Mouse (Mus musculus) macrophage (primary cell): ENCODE measurements around the gene Cd163l1. TPM values are rescaled to one million over a fixed set of nuclear protein-coding genes. Genes with fewer than 3 reads are reported as not detected.

Experiments
- H3K27ac ChIP-seq: fragments of 350-480 bp; formaldehyde crosslinking; 2 replicates; pipeline ENCODE4 v1.9.0; 2021
- H3K36me3 ChIP-seq: fragments of 350-480 bp; formaldehyde crosslinking; 2 replicates; pipeline ENCODE4 v1.9.0; 2021; ENCODE audit errors: inconsistent target
- H3K4me3 ChIP-seq: fragments of 350-480 bp; formaldehyde crosslinking; 2 replicates; pipeline ENCODE4 v1.9.0; 2021; ENCODE audit errors: inconsistent target
- H3K79me2 ChIP-seq: fragments of 350-480 bp; formaldehyde crosslinking; 2 replicates; pipeline ENCODE4 v1.9.0; 2021; ENCODE audit errors: inconsistent target
- WGBS: methylation state at CpG from one replicate; pipeline ENCODE4 v1.1.7; 2026; ENCODE audit warnings: inconsistent platforms; ENCODE audit not compliant: missing documents; 5-methylcytosine and 5-hydroxymethylcytosine counted together
- polyA plus RNA-seq: library from polyadenylated mRNA; stranded (reverse); fragments of 250-400 nt; gene quantifications from 3 replicates; pipeline ENCODE4 v1.2.4, GENCODE M21; 2018; ENCODE audit warnings: inconsistent platforms

The Cd163l1 gene
- polyA plus RNA-seq, 1 experiment from 2014 or later = not detected

DNA sequence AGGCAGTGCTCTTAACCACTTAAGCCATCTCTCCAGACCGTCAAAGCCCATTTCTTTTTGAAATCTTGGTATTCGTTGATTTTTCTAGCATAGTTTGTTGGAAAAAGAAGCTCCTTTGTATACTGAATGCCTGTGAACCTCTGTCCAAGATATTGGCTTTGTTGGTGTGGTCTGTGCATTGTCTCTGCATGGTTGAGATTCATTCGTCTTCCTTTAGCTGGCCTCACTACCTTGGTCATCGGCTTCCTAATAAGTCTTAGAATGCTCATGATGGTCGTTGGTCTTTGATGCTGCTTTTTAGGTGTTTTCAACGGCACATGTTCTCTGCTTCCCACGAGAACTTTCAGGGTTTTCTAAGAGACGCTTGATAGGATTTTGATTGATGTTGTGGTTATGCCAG is 22.1 kb upstream of the Cd163l1 start:
- Histone ChIP-seq H3K36me3 (no peaks in the 10 kb centered on the region), H3K4me3 (no peak overlapping the region), H3K27ac (no peak overlapping the region), H3K79me2 (no peaks in the 10 kb centered on the region)
- WGBS = 73% methylated on average over 8 of the region's 8 CpGs

- no peak overlapping the region for H3K4me3 ChIP-seq
- H3K36me3 ChIP-seq = no peaks in the 10 kb centered on the region
These were observed 17.0 kb upstream of the Cd163l1 start for GRCm38 (mm10) chr7:140201090-140201489.

GRCm38 (mm10) chr7:140205864-140206263 is 12.2 kb upstream of the Cd163l1 start, which contains the start of gene Olfr524:
TSS of gene Olfr524 (minus strand) at chr7:140205964.
- Histone ChIP-seq H3K4me3 (no peak within 1 kb of the TSS), H3K36me3 (no peaks in the 10 kb centered on the region), H3K79me2 (no peaks in the 10 kb centered on the region), H3K27ac (no peak within 1 kb of the TSS)

More at GRCm38 (mm10) chr7:140201090-140201489, 17.0 kb upstream of the Cd163l1 start:
- no peaks in the 10 kb centered on the region for H3K79me2 ChIP-seq
- 91% methylated on average over 4 of the region's 4 CpGs for WGBS
- H3K27ac ChIP-seq = no peak overlapping the region

DNA sequence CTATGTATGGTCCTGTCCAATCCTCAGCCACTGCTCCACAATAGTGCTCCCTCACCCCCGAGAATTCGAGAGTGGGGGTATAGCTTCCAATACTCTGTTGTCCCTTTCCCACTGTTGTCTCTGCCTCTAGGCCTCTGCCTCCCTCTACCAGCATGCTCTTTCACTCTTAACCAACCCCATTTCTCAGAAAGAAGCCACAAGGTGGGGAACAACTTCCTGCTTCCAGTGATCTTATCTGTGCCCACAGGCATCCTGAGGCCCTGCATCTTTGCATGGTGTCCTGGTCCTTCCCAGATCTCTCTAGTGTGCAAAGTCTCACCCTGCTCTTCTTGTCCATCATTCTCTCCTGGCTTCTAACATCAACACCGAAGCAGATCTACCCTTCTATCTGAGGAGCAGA is 11.2 kb upstream of the Cd163l1 start:
- Histone ChIP-seq H3K79me2 (no peaks in the 10 kb centered on the region), H3K27ac (no peak overlapping the region), H3K4me3 (no peak overlapping the region), H3K36me3 (no peaks in the 10 kb centered on the region)
- 65% methylated on average over 3 of the region's 3 CpGs for WGBS

GRCm38 (mm10) chr7:140208153-140208552 is 9.9 kb upstream of the Cd163l1 start:
- no peak overlapping the region for H3K4me3 ChIP-seq
- no peaks in the 10 kb centered on the region for H3K79me2 ChIP-seq
- H3K27ac ChIP-seq = no peak overlapping the region
- H3K36me3 ChIP-seq = no peaks in the 10 kb centered on the region
- WGBS = 10% methylated on average over 8 of the region's 8 CpGs

- WGBS = 85% methylated on average over 2 of the region's 3 CpGs
- Histone ChIP-seq H3K4me3 (no peak overlapping the region), H3K36me3 (no peaks in the 10 kb centered on the region), H3K27ac (no peak overlapping the region), H3K79me2 (no peaks in the 10 kb centered on the region)
These were observed 9.4 kb upstream of the Cd163l1 start for GRCm38 (mm10) chr7:140208677-140209076.

DNA sequence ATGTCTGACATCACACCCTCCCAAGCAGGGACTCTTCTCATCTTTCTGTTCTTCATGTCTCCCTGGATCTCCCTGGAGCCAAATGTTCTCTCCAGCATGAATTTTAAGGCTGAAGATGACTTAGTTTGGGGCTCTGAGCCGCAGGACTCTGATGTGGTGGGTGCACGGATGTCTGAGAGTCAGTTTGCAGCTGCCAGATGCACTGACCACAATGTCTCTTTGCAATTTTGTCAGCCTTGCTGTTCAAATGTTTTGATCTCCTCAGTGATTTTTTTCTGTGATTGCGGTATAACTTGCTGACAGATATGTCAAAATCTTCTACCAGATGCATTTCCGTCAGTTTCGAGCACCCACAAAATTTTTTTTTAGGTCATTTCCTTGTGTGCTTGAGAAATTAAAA is 4.2 kb upstream of the Cd163l1 start:
- Histone ChIP-seq H3K4me3 (no peak overlapping the region), H3K27ac (no peak overlapping the region), H3K79me2 (no peaks in the 10 kb centered on the region), H3K36me3 (no peaks in the 10 kb centered on the region)
- WGBS = 72% methylated on average over 5 of the region's 5 CpGs

- no peak overlapping the region for H3K27ac ChIP-seq
- 13% methylated on average over 1 of the region's 1 CpGs for WGBS
- no peaks in the 10 kb centered on the region for H3K79me2 ChIP-seq
- H3K4me3 ChIP-seq = no peak overlapping the region
- no peaks in the 10 kb centered on the region for H3K36me3 ChIP-seq
These were observed 1.2 kb downstream of the Cd163l1 start for GRCm38 (mm10) chr7:140219268-140219667.

GRCm38 (mm10) chr7:140220375-140220774 is 2.3 kb downstream of the Cd163l1 start:
- WGBS = 83% methylated on average over 4 of the region's 4 CpGs
- Histone ChIP-seq H3K79me2 (no peaks in the 10 kb centered on the region), H3K27ac (no peak overlapping the region), H3K4me3 (no peak overlapping the region), H3K36me3 (no peaks in the 10 kb centered on the region)

GRCm38 (mm10) chr7:140224209-140224608 is 6.1 kb downstream of the Cd163l1 start:
- H3K79me2 ChIP-seq = no peaks in the 10 kb centered on the region
- no peak overlapping the region for H3K27ac ChIP-seq
- no peak overlapping the region for H3K4me3 ChIP-seq
- 88% methylated on average over 13 of the region's 13 CpGs for WGBS
- H3K36me3 ChIP-seq = no peaks in the 10 kb centered on the region

GRCm38 (mm10) chr7:140228476-140228875 is 10.4 kb downstream of the Cd163l1 start:
- no peaks in the 10 kb centered on the region for H3K36me3 ChIP-seq
- no peaks in the 10 kb centered on the region for H3K79me2 ChIP-seq
- H3K27ac ChIP-seq = no peak overlapping the region
- WGBS = 80% methylated on average over 13 of the region's 13 CpGs
- no peak overlapping the region for H3K4me3 ChIP-seq

DNA sequence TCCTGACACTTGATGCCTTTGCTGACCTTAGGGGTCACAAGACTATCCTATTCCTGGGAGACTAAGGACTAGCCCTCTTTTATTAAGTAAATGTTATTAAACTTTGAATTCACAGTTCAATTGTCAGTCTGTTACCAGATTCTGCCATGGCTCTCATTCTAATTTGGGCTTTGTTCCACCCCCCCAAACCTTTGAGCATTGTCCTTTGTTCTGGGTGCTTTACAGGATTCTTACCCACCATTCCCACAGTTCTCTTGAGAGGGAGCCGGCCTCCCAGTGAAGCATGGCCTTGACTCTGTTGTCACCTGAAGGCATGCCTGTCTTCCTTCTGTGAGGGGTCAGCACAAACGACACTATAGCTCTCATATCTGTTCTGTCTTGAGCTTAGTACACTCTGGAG is 13.0 kb downstream of the Cd163l1 start:
- Histone ChIP-seq H3K79me2 (no peaks in the 10 kb centered on the region), H3K27ac (no peak overlapping the region)
- 89% methylated on average over 2 of the region's 2 CpGs for WGBS

DNA sequence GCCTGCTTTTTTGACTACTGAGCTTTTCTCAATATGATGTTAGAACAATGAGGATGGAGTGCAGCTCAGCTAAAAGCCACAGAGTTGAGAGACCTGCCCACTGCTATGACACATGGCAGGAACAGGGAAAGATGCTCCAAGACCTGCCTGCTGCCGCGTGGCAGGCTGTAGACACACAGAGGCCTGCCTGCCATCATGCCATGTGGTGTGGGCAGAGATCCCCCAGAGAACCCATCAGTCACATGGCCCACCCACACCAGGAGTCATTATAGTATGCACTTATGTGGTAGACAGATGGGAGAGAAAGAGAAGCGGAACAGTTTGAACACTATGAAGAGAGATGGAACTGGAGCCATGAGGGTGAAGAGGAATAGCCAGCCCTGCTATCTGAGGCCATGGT is 15.6 kb downstream of the Cd163l1 start:
- Histone ChIP-seq H3K4me3 (no peak overlapping the region), H3K27ac (no peak overlapping the region), H3K36me3 (no peaks in the 10 kb centered on the region), H3K79me2 (no peaks in the 10 kb centered on the region)
- WGBS = 92% methylated on average over 3 of the region's 3 CpGs

More for the DNA sequence above, 13.0 kb downstream of the Cd163l1 start:
- H3K4me3 ChIP-seq = no peak overlapping the region
- H3K36me3 ChIP-seq = no peaks in the 10 kb centered on the region

DNA sequence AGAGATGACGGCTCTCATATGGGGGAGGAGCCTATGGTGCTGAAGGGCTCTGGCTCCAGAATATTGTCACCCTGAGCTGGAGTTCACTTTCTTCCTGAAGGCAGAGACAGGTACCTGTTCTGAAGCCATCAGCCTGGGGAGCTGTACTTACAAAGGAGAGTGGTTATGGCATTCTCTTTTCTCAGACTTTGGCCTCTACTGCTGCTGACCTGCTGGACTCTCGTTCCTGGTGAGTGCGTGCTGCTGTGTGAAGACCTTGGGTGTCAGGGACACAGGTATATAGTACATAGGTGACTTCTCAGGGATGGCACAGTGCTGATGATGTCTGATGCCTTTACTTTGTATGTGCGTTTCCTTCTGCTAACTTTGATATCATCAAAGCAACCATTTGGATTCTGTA is 29.1 kb downstream of the Cd163l1 start, which contains the start of gene 5830411N06Rik:
TSS of gene 5830411N06Rik (plus strand) at position 69 of the 400 bp plus-strand sequence.
- Histone ChIP-seq H3K79me2 (no peaks in the 10 kb centered on the region), H3K4me3 (no peak within 1 kb of the TSS), H3K36me3 (no peaks in the 10 kb centered on the region), H3K27ac (no peak within 1 kb of the TSS)
- 90% methylated on average over 4 of the region's 4 CpGs for WGBS

GRCm38 (mm10) chr7:140253780-140254299 is 35.8 kb downstream of the Cd163l1 start:
- H3K27ac ChIP-seq = no peak overlapping the region
- 46% methylated on average over 7 of the region's 7 CpGs for WGBS
- no peaks in the 10 kb centered on the region for H3K79me2 ChIP-seq
- no peaks in the 10 kb centered on the region for H3K36me3 ChIP-seq
- no peak overlapping the region for H3K4me3 ChIP-seq
